Mouse (Mus musculus): Measurements from ENCODE around the gene Igf2.
A peak's percentile ranks its signal among the peaks of the same experiment; 100 is the strongest.

The Igf2 gene

GRCm38 (mm10) chr7:142659181-142659681 is 7.4 kb downstream of the Igf2 start:
- DNase-seq (ENCODE audit: low read depth, low spot score), result no peak

- DNase-seq (ENCODE audit: low read depth, low spot score), result peak; percentile 11
Observed at GRCm38 (mm10) chr7:142658681-142659180, 7.9 kb downstream of the Igf2 start.

DNA sequence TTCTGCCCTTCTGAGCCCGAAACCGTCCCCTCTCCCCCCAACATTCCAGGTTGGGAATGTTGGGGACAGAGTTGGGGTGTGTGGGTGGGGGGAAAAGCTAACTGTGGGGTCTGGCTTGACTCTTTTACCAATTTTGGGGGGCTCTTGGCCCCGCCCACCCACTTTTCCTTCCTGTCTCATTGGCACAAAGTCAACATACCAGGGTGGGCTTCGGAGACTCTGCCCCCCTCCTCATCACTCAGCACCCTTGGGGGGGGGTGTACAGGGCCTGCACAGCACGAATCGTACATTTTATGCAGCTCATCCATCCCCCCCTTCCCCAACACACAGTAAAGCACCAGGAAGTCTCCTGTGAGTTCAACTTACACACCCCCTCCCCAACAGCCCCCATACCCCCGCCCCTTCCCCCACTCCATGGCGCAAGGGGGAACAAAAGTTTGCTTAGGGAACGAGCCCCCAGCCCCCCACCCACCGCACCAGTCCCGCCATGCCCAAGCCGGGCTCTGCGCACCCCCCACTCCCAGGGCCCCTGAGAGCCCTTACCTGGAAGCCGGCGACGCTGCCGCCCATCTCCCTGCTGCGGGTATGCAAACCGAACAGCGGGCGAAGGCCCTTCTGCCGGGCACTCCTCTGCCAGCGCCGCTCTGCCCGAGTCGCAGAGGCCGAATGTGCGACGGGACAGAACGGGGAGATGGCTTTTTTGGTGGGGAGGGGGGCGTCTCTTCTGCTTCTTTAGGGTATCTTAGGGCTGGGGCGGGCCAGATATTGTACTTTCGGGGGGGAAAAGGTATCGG is 8.6 kb downstream of the Igf2 start:
- DNase-seq (ENCODE audit: low read depth, low spot score), result no peak

DNA sequence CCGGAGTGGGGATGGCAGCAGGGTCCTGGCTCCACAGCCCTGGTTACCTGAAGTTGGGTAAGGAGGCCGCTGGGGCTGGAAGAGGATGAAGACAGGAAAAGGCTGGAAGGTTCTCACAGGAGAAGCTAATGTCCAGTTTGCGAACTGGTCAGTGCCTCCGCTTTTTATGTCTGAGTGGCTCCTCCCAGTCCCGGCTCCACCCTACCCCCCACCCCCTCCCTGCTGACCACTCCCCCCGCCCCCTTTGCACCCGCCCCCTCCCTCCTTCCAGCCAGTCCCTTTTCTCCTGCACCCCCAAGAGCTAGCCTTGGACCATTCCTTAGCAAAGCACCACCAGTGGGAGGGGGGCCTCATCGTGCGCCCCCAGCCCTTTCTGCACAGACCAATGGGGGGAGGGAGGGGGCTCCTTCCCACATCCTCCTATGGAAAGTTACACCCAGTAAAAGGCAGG is 9.2 kb downstream of the Igf2 start:
- DNase-seq (ENCODE audit: low read depth, low spot score), result no peak

DNA sequence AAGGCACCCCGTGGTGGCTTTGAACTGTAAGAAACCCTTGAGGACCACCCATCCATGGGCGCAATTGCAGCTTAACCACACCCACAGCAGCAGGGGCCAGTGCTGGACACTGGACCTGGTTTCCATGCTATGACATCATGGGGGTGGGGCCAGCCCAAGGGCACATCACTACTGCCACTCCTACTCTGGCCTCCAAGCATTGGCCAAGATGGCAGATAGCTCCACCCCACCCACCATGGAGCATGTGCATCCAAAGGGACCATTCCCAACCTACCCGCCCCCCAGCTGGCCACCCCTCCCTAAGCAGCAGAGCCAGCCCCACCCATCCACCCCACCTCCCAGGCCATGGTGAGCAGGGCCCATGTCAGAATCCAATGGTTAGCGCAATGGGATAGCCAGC is 10.6 kb downstream of the Igf2 start:
- no peak for DNase-seq (ENCODE audit: low read depth, low spot score)

GRCm38 (mm10) chr7:142655633-142656032 is 11.0 kb downstream of the Igf2 start:
- DNase-seq (ENCODE audit: low read depth, low spot score), result no peak

GRCm38 (mm10) chr7:142653726-142654125 is 12.9 kb downstream of the Igf2 start:
- no peak for DNase-seq (ENCODE audit: low read depth, low spot score)

- no peak for DNase-seq (ENCODE audit: low read depth, low spot score)
Observed at GRCm38 (mm10) chr7:142646676-142647075, 19.9 kb downstream of the Igf2 start.

GRCm38 (mm10) chr7:142645045-142645444 is 21.6 kb downstream of the Igf2 start:
- DNase-seq (ENCODE audit: low read depth, low spot score), result no peak

GRCm38 (mm10) chr7:142636178-142636577 is 30.4 kb downstream of the Igf2 start:
- DNase-seq (ENCODE audit: low read depth, low spot score), result no peak

DNA sequence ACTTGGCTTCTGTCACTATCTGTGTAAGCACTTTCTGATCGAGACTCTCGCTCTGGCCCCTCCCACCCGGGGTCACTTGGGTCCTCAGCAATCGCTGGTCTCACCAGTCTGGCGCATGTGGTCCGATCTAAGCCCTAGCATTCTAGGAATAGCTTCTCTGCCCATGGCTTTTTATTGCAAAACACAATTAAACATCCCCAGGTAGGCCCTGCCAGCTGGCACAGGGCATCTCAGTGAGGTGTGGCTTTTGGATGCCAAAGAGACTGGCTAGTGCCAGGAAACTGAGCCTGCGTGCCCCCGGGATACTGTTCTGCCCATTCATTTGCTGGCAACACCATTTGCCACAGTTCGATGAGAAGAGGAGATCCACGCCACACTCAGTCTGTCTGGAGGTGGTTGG is 35.9 kb downstream of the Igf2 start:
- DNase-seq (ENCODE audit: low read depth, low spot score), result no peak

DNA sequence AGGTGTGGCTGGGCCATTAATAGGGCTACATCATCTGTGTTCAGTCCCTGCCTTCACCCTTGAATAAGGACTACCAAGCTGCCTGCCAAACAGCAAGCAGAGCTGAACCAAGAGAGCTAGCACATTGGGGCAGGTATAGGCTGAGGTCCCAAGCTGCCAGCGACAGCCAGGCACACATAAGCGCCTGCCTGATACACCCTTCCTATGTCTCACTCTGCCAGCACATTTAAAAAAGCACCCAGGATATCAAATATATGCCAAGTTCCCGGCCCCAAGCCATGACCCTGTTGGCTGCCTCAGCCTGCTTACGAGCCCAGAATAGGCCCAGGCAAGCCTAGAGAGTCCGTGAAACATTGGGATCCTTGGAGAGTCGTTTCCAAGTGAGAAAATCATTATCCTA is 36.8 kb downstream of the Igf2 start:
- DNase-seq (ENCODE audit: low read depth, low spot score), result no peak

DNA sequence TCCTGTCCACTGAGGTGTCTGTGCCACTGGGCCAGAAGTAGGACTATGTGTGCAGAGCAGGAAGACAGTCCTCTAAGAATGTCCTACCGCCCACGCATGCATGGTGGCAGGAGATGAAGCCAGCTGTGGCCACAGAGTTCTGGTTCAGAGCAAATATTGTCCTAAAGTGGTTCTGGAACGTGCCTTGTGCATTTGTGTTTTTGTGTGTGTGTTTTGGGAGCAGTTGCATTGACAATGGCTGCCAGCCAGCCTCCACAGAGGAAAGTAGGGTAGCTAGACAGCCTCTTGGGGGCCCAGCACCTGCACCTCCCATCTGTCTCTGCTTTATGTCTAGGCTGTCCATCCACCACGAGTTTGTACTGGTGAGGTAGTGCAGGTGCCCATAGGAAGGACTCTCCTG is 44.4 kb downstream of the Igf2 start:
- DNase-seq (ENCODE audit: low read depth, low spot score), result no peak

- DNase-seq (ENCODE audit: low read depth, low spot score), result no peak
Observed at GRCm38 (mm10) chr7:142613077-142613476, 53.5 kb downstream of the Igf2 start.

DNA sequence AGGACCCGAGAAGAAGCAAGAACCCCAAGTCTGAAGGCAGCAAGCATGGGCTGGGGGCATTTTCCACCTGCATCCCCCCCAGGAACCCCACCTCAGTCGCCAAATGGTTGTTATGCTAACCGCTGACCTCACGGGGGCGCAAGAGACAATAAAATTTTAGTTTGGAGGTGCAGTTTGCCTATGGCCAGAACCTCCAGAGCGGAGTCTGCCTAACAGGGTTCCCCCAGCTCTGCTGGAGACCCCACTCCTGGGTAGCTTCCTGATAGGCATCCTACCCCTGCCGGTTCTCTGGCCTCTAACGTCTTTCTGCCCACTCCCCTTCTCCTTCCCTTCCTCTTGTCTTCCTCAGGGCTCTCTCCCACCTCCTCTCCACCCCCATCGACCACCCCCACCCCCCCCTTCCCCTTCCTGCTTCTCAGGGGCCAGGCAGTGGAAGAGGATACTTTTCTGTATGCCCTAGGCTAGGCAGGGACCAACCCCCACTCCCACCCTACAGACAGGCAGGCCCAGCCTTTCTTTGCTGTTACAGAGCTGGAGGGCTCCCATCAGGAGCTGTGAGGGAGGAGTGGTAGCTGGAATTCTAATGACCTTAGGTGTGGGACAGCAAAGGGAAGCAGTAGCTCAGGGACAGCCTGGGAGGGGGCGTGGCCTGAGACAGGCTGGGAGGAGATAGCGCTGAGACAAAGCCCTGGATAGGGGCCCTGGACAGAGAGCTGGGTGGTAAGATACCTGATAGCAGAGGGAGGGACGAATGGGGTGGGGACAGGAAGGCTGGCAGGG is 55.8 kb downstream of the Igf2 start:
- no peak for DNase-seq (ENCODE audit: low read depth, low spot score)

GRCm38 (mm10) chr7:142600921-142601320 is 65.7 kb downstream of the Igf2 start:
- no peak for DNase-seq (ENCODE audit: low read depth, low spot score)

All from CD4-positive helper T cell, adult 2 months (primary cell).